Mouse (Mus musculus) liver, embryonic 14.5 days (tissue): Measurements from ENCODE around the gene Oscp1. TPM values are rescaled to one million over a fixed set of nuclear protein-coding genes. Genes with fewer than 3 reads are reported as not detected.

Experiments
- ATAC-seq: fragments of 200-750 bp; cut with Nextera tagmentation; 2 replicates; pipeline ENCODE4 v1.8.0; 2017; ENCODE audit warnings: moderate number of reproducible peaks, mild to moderate bottlenecking, moderate library complexity; ENCODE audit not compliant: insufficient read depth
- DNase-seq, 3 experiments: peaks; one replicate each; pipeline ENCODE4 v3.0.0-alpha.2; 2012 to 2013; ENCODE audit warnings: low read depth in 3 of 3, low spot score in 3 of 3
- H3K27ac ChIP-seq: fragments of 300-500 bp; sonication (generic); 2 replicates; pipeline ENCODE4 v1.5.1; 2014; ENCODE audit warnings: moderate library complexity, mild to moderate bottlenecking, control low read depth, inconsistent platforms
- H3K27me3 ChIP-seq: fragments of 300-500 bp; sonication (generic); 2 replicates; pipeline ENCODE4 v1.6.1; 2014; ENCODE audit warnings: mild to moderate bottlenecking, low read length, moderate library complexity; ENCODE audit not compliant: control insufficient read depth, insufficient read depth
- H3K36me3 ChIP-seq: fragments of 300-500 bp; sonication (generic); replicated peaks from 2 replicates; pipeline ENCODE4 v1.6.1; 2014; ENCODE audit warnings: low read depth; ENCODE audit not compliant: control insufficient read depth, insufficient read depth
- H3K4me1 ChIP-seq, 2 experiments: fragments of 200-500 bp in 1 of 2; fragments of 300-500 bp in 1 of 2; sonication (generic) in 1 of 2; replicated peaks; 2 replicates each; pipeline ENCODE4 v1.6.1; 2012 to 2014; ENCODE audit warnings: antibody characterized with exemption in 1 of 2, inconsistent platforms in 1 of 2, low read length in 1 of 2; ENCODE audit not compliant: control insufficient read depth in 2 of 2, insufficient read depth in 2 of 2
- H3K4me2 ChIP-seq: fragments of 300-500 bp; sonication (generic); 2 replicates; pipeline ENCODE4 v1.6.1; 2014; ENCODE audit warnings: low read depth, mild to moderate bottlenecking, control low read depth, moderate library complexity
- H3K4me3 ChIP-seq, 2 experiments: fragments of 200-500 bp in 1 of 2; fragments of 300-500 bp in 1 of 2; sonication (generic) in 1 of 2; 2 replicates each; pipeline ENCODE4 v1.5.1; 2012 to 2014; ENCODE audit warnings: low read depth in 2 of 2, low read length in 2 of 2, mild to moderate bottlenecking in 2 of 2, control low read depth in 1 of 2, inconsistent platforms in 1 of 2, moderate library complexity in 1 of 2; ENCODE audit not compliant: insufficient read depth in 1 of 2
- H3K9ac ChIP-seq: fragments of 300-500 bp; sonication (generic); replicated peaks from 2 replicates; pipeline ENCODE4 v1.6.1; 2014; ENCODE audit warnings: mild to moderate bottlenecking, control low read depth, moderate library complexity
- H3K9me3 ChIP-seq: fragments of 300-500 bp; sonication (generic); 2 replicates; pipeline ENCODE4 v1.6.1; 2016; ENCODE audit warnings: low read length, mixed read lengths; ENCODE audit not compliant: control insufficient read depth
- CTCF ChIP-seq: IDR thresholded peaks from 2 replicates; pipeline ENCODE4 v1.5.1; 2016; ENCODE audit warnings: antibody characterized with exemption, low read depth, control low read depth
- EP300 ChIP-seq: IDR thresholded peaks from 2 replicates; pipeline ENCODE4 v1.6.1; 2016; ENCODE audit warnings: antibody characterized with exemption, low read depth
- WGBS: fragments of 180-500 bp; shearing (Covaris S2); extraction: QIAGEN DNeasy Blood & Tissue Kit; methylation state at CpG from one replicate; pipeline ENCODE4 v1.1.7; 2014; ENCODE audit not compliant: insufficient replicate concordance; 5-methylcytosine and 5-hydroxymethylcytosine counted together
- polyA plus RNA-seq, 2 experiments: library from polyadenylated mRNA; depleted of rRNA in 1 of 2; stranded (reverse) in 1 of 2; unstranded in 1 of 2; fragments of >200 nt; fragmentation: Nextera tagmentation in 1 of 2; extraction: Ambion mirVana in 1 of 2; gene quantifications; 2 replicates each; pipeline versions ENCODE4 v1.2.1 to v1.2.3; 2012 to 2014

The Oscp1 gene
- polyA plus RNA-seq, 2 experiments: 0.29 to 1.8 TPM

DNA sequence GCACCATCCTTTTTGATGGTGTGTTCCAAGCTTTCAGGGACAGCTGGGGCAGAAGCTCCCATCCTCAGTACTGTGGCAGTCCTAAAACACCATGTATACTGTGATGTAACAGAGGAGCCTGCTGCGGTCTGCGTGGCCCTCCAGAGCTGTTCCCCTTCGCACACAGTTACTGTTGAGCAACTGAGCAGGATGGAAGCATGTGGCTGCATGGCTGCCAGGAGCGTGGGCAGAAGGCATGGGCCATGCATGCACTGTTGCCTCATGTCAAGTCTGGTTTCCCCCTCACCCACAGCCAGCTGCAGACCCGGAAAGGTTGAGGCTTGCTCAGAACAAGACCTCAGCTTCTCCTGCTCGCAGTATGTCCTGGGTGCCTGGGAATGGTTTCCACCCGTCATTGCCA lies 6.9 kb downstream of the Oscp1 start:
- no peaks in the 10 kb centered on the region for H3K27me3 ChIP-seq
- TF ChIP-seq CTCF: no peak
- no peak for TF ChIP-seq EP300
- no peak overlapping the region for H3K9ac ChIP-seq
- no peak overlapping the region for H3K4me3 ChIP-seq
- no peak overlapping the region for H3K4me2 ChIP-seq
- WGBS: 66% methylated on average over 7 of the region's 7 CpGs
- DNase-seq (no peak), ATAC-seq (no peak)
- H3K4me1 ChIP-seq: no peaks in the 10 kb centered on the region
- H3K27ac ChIP-seq: no peak overlapping the region
- H3K36me3 ChIP-seq: no peaks in the 10 kb centered on the region
- no peaks in the 10 kb centered on the region for H3K9me3 ChIP-seq

DNA sequence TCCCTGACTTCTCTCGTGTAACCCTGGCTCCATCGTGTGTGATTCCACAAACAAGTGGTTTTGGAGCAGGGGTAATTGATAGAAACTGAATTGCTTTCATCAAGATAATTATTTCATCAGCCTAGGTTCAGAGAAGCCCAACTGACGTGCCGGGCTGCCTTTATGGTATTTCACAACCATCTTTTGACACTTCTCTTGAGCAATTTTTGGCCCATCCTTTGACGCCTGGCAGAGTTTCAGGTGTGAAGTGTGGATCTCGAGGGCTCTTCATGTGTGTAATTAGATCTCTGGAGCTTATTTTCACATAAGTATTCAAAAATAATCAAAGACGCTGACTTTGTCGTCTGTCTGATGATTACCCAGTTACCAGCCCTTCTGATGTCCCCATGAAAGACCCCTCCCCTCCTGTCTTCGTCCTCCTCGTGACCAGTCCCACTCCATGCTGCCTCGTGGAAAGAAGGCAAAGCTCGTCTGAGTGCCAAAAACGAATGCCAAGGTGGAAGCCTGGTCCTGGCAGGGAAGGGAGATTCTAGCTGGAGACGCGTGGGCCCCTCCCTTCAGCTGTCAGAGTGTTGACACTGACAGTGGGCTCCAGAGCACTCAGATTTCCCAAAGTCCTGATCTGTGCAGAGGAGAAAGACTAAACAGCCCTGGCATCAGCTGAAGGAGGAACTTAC lies 9.2 kb downstream of the Oscp1 start:
- DNase-seq: no peak
- TF ChIP-seq CTCF (no peak), EP300 (no peak)

DNA sequence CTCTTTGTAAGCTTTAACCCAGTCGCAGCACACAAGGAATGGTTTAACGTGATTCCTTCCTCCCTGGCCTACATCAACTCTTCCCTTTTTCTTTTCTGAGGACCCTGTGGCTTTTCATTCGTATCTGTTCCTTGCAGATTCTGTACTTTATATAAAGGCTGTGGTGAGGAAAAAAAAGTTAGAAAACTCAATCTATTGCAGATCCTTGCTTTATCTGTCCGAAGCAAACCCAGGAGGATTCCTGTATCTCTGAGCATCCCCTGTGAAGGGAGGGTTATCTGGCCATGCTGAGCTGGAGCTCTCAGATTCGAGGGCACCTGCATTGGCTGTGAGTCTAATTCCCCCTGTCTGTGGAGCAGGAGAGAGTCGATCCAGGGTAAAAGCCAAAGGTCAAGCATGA lies 10.5 kb downstream of the Oscp1 start:
- WGBS: 54% methylated on average over 6 of the region's 6 CpGs

More for the DNA sequence above, 9.2 kb downstream of the Oscp1 start:
- no peak for ATAC-seq
- Histone ChIP-seq H3K36me3 (no peaks in the 10 kb centered on the region), H3K4me2 (no peak overlapping the region), H3K4me3 (no peak overlapping the region), H3K27ac (no peak overlapping the region), H3K9me3 (no peaks in the 10 kb centered on the region), H3K4me1 (no peaks in the 10 kb centered on the region), H3K9ac (no peak overlapping the region), H3K27me3 (no peaks in the 10 kb centered on the region)
- WGBS: 56% methylated on average over 15 of the region's 15 CpGs

DNA sequence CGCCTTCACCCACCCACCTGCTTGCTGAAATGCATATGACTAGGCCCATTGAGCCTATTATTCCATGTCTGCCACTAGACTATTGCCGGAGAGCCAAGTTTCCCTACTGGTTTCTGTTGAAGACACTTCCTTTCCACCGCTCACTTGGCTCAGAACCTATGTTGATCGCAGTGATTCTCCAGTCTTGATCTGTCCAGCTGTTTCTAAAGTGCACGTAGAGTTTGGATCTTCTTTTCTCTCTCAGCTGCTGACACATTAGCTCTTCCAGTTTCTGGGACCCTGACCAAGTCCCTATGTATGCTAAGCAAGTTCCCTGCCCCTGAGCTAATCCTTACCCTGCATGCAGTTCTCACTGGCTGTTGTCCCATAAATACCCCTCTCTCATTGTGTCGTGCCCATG lies 19.5 kb downstream of the Oscp1 start:
- H3K9ac ChIP-seq: no peak overlapping the region
- 61% methylated on average over 6 of the region's 6 CpGs for WGBS
- ATAC-seq: no peak

More for the DNA sequence above, 10.5 kb downstream of the Oscp1 start:
- no peak overlapping the region for H3K9ac ChIP-seq
- H3K4me2 ChIP-seq: no peak overlapping the region
- H3K36me3 ChIP-seq: no peaks in the 10 kb centered on the region
- H3K4me3 ChIP-seq: no peak overlapping the region
- H3K27me3 ChIP-seq: no peaks in the 10 kb centered on the region
- no peak overlapping the region for H3K27ac ChIP-seq
- no peaks in the 10 kb centered on the region for H3K4me1 ChIP-seq
- no peak for TF ChIP-seq EP300
- no peak for TF ChIP-seq CTCF
- no peaks in the 10 kb centered on the region for H3K9me3 ChIP-seq
- ATAC-seq (no peak), DNase-seq (no peak)

DNA sequence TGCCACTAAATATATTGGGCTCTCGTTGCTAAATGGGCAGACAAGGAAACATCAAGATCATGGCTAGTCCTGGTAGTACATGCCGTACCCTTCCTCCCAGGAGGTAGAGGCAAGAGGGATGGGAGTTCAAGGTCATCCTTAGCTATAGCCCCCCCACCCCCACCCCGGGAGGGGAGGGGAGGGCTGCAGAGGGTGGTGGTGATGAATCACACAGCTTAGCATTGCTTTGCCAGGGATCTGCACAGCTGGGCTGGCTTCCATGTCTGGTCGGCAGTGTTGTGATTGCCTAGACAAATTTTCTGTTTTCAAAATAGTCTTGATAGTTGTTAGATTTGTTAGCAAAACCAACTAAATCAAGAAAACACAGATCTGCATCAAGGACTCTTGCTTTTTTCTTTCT lies 20.9 kb downstream of the Oscp1 start:
- no peak overlapping the region for H3K4me3 ChIP-seq
- no peaks in the 10 kb centered on the region for H3K27me3 ChIP-seq
- no peak for ATAC-seq
- TF ChIP-seq EP300 (no peak), CTCF (no peak)
- H3K9me3 ChIP-seq: no peaks in the 10 kb centered on the region
- H3K9ac ChIP-seq: no peak overlapping the region
- no peak for DNase-seq
- H3K4me2 ChIP-seq: no peak overlapping the region
- no peak overlapping the region for H3K27ac ChIP-seq
- 61% methylated on average over 4 of the region's 4 CpGs for WGBS
- H3K4me1 ChIP-seq: no peaks in the 10 kb centered on the region
- no peaks in the 10 kb centered on the region for H3K36me3 ChIP-seq

More for the DNA sequence above, 19.5 kb downstream of the Oscp1 start:
- no peak for DNase-seq
- no peaks in the 10 kb centered on the region for H3K27me3 ChIP-seq
- H3K27ac ChIP-seq: no peak overlapping the region
- H3K9me3 ChIP-seq: no peaks in the 10 kb centered on the region
- no peaks in the 10 kb centered on the region for H3K4me1 ChIP-seq
- TF ChIP-seq EP300 (no peak), CTCF (no peak)
- no peak overlapping the region for H3K4me2 ChIP-seq
- H3K4me3 ChIP-seq: no peak overlapping the region
- no peaks in the 10 kb centered on the region for H3K36me3 ChIP-seq
